Mouse (Mus musculus) olfactory bulb, adult 2 months (tissue): ENCODE results near the gene Sytl5. TPM values are rescaled to one million over a fixed set of nuclear protein-coding genes. Genes with fewer than 3 reads are reported as not detected.

ENCODE experiments used
- H3K27ac ChIP-seq: fragments of 200-500 bp; 2 replicates; pipeline ENCODE4 v1.5.1; 2012; ENCODE audit warnings: low read depth, low read length; ENCODE audit not compliant: insufficient read depth
- H3K4me1 ChIP-seq: fragments of 200-500 bp; 2 replicates; pipeline ENCODE4 v1.6.1; 2012; ENCODE audit warnings: low read length; ENCODE audit not compliant: control insufficient read depth, insufficient read depth
- H3K4me3 ChIP-seq: fragments of 200-500 bp; 2 replicates; pipeline ENCODE4 v1.5.1; 2012; ENCODE audit warnings: mild to moderate bottlenecking, low read depth, low read length, moderate library complexity; ENCODE audit not compliant: insufficient read depth
- CTCF ChIP-seq: fragments of 200-500 bp; IDR thresholded peaks from 2 replicates; pipeline ENCODE4 v1.5.1; 2012; ENCODE audit warnings: low read depth, mild to moderate bottlenecking, low read length, moderate library complexity; ENCODE audit not compliant: insufficient read depth
- POLR2A ChIP-seq: fragments of 200-500 bp; IDR thresholded peaks from 2 replicates; pipeline ENCODE4 v1.6.1; 2012; ENCODE audit warnings: mild to moderate bottlenecking, low read depth, low read length, moderate library complexity; ENCODE audit not compliant: insufficient read depth
- WGBS: fragments of 180-500 bp; shearing (Covaris S2); methylation state at CpG from one replicate; pipeline ENCODE4 v1.1.7; 2018; 5-methylcytosine and 5-hydroxymethylcytosine counted together
- polyA plus RNA-seq: library from polyadenylated mRNA; stranded (reverse); fragments of >200 nt; gene quantifications from 2 replicates; pipeline ENCODE4 v1.2.4, GENCODE M21; 2012; ENCODE audit warnings: low replicate concordance; ENCODE audit not compliant: missing spikeins, insufficient read depth, insufficient read length

The Sytl5 gene
- polyA plus RNA-seq = not detected in 2 replicates

DNA sequence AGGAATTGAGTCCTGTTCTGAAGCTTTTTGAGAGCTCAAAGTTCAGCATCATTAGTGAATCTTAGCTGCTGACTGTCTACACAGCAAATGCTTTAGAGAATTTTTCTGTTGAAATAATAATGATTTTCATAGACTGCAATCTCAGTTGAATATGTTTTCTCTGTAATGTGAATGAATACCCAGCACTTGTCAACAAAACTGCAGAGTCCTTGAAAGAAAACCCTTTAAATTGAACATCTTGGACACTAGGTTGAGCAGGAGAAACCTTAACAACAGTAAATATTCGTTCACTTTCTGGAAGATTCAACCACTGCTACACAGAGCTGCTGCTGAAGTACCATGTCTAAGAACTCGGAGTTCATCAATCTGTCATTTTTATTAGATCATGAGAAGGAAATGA lies at the start of gene Sytl5:
Sytl5 (plus strand) TSS at position 301 of the 400 bp plus-strand sequence.
- 82% methylated on average over 2 of the region's 2 CpGs for WGBS
- Histone ChIP-seq H3K4me3 (no peak within 1 kb of the TSS), H3K4me1 (no peaks in the 10 kb centered on the region), H3K27ac (no peak within 1 kb of the TSS)
- TF ChIP-seq CTCF (no peak), POLR2A (no peak)

DNA sequence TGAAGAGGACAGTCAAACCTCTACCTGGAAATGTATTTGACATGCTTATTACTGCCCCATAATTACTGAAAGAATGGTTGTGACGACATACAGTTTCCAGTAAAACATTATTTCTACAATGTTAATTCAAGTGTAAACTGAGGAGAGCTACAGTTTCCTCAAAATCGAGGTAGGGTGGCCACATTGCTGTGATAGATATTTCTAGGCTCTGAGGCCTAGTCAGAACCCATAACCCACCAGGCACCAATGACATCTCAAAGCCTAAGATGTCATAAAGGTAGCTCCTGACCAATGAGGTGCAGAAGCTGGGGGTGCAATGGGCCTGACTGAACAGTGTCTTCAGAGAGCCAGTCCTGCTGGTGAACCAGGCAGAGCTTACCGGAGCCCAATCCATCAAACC lies 38.8 kb upstream of the Sytl5 start, which contains the start of gene Hypm:
Hypm (plus strand) TSS at position 301 of the 400 bp plus-strand sequence.
- TF ChIP-seq CTCF (no peak), POLR2A (no peak)
- no peak within 1 kb of the TSS for H3K27ac ChIP-seq
- H3K4me1 ChIP-seq = no peaks in the 10 kb centered on the region
- no peak within 1 kb of the TSS for H3K4me3 ChIP-seq
- WGBS = 79% methylated on average over 3 of the region's 3 CpGs

DNA sequence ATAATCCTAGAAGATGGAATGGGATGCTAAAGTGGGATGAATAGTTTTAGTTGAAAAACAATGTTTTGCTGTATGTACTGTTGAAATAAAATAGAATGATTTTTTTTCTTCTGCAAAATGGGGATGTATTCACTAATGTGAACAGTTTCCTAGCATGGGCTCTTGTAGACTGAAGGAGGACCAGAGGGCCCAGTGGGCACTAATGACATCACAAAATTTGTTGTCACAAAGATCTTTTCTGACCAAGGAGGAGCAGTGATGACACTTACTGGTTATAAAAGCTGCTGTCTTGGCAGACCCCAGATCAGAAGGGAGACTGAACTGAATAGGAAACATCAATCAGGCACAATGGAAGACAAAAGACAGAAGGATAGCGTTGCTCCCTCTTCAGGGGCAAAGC lies 36.0 kb upstream of the Sytl5 start, which contains the start of gene H2al3:
H2al3 (plus strand) TSS at position 301 of the 400 bp plus-strand sequence.
- Histone ChIP-seq H3K27ac (no peak within 1 kb of the TSS), H3K4me1 (no peaks in the 10 kb centered on the region), H3K4me3 (no peak within 1 kb of the TSS)
- WGBS = 54% methylated on average over 1 of the region's 1 CpGs
- TF ChIP-seq CTCF (no peak), POLR2A (no peak)

DNA sequence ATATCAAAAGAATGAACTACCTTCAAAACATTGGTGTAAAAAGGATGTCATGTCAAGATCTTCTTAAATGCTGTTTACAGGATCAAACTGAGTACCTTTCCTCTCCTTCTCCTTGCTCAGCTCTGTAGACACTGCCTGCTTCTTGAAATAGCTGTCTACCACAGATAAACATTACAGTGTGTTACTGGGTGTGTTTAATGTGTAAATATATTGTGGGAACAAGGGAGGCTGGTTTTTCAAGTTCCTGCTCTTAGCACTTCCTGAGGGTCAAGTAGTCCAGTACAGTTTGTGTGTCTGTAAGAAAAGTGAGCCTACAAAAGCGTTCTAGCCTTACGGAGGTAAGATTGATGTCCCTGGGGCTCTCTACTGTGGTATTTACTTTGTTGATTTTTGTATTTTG lies 23.6 kb upstream of the Sytl5 start:
- no peaks in the 10 kb centered on the region for H3K4me1 ChIP-seq
- TF ChIP-seq POLR2A (no peak), CTCF (no peak)
- H3K27ac ChIP-seq = no peak overlapping the region
- no peak overlapping the region for H3K4me3 ChIP-seq
- whole genome bisulfite sequencing = 89% methylated on average over 2 of the region's 2 CpGs

DNA sequence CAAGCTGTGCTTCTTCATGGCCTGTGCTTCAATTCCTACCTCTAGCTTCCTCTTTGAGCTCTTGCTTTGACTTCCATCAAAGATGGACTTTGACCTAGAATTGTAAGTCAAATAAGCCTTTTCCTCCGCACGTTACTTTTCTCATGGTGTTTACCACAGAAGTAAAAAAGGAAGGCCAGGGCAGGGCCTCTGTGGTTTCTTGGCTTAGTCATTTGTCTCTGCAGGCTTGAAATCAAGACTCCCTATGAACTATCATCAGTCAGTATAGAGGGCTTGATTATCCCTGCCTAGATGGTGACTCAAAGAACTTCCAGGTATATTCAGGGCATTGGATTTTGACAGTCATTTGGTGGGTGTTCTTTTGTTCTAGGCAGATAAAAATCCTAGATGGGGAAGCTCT lies 9.9 kb upstream of the Sytl5 start:
- WGBS = 94% methylated on average over 2 of the region's 2 CpGs
- Histone ChIP-seq H3K27ac (no peak overlapping the region), H3K4me1 (no peaks in the 10 kb centered on the region), H3K4me3 (no peak overlapping the region)
- TF ChIP-seq CTCF (no peak), POLR2A (no peak)

DNA sequence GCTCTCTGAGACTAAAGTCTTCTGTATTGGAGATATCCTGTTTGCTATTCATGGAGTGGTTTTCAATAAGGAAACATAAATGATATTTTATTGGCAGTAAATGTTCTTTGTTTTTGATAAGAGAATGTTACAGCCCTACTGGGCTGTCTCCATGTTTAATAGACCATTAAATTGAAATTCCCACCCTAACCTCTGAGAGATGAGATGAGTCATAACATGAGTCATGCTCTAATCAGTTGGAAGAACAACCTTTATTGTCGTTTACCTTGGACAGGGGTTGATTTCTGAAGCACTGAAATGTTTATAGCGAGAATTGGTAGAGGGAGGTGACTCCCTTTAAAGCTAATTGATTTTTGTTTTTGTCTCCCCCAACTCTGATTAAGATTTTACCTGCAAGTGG lies 24.1 kb downstream of the Sytl5 start:
- H3K4me1 ChIP-seq = no peaks in the 10 kb centered on the region
- TF ChIP-seq POLR2A (no peak), CTCF (no peak)
- H3K4me3 ChIP-seq = no peak overlapping the region
- no peak overlapping the region for H3K27ac ChIP-seq
- 37% methylated on average over 2 of the region's 2 CpGs for WGBS

DNA sequence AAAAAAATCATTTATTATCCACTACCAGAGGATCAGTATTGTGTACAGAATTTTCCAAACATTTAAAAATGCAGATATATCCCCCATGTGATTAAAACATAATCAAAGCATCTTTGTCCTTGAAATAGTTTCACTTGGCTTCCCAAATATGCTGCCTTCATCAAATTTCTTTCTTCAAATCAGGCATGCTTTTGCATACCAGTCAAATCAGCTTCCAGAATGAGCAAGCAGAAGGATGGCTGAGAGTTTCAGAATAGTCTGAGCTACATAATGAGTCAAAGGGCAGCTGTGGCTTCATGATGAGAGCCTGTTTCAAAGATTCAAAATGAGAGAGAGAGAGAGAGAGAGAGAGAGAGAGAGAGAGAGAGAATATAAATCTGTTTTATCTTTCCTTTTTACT lies 48.4 kb downstream of the Sytl5 start:
- TF ChIP-seq POLR2A = no peak
- TF ChIP-seq CTCF = no peak
- Histone ChIP-seq H3K27ac (no peak overlapping the region), H3K4me1 (no peaks in the 10 kb centered on the region), H3K4me3 (no peak overlapping the region)

DNA sequence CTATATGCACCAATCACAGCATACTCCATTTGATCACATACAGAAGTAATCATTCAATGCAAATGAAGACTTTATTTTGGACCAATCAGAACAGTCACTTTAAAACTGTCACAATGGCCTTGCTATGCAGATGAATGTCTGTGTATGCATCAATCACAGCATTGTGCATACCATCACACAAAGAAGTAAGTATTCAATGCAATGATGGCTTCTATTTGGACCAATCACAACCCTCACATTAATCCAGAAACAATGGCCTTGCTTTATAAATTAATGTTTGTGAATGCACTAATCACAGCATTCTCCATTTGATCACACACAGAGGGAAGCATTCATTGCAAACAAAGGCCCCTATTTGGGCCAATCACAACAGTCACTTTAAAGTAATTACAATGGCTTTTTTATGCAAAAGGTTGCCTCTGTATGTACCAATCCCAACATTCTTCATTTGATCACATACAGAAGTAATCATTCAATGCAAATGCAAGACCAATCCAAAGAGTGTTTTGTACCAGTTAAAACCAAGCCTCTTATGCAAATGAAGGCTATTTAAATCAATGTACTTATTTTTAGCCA lies 98.8 kb downstream of the Sytl5 start:
- Histone ChIP-seq H3K4me3 (no peak overlapping the region), H3K27ac (no peak overlapping the region), H3K4me1 (no peaks in the 10 kb centered on the region)
- TF ChIP-seq POLR2A = no peak
- TF ChIP-seq CTCF = no peak

DNA sequence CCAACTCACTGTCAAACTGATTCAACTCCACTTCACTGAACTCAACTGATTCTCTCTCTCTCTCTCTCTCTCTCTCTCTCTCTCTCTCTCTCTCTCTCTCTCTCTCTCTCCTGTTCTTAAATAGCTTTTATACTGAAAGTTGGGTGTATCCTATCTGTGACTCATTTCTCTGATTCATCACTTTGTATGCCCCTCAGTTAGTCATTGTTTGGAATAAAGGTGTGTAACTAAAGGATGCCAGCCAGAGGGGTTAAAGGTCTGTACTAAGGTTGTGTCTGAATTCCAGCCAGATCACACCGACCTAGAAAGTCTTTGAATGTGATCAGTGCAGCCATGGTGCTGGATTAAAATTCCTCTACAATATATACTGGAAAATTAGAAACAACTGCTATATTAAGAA lies 115.3 kb downstream of the Sytl5 start:
- no peak overlapping the region for H3K27ac ChIP-seq
- no peaks in the 10 kb centered on the region for H3K4me1 ChIP-seq
- WGBS = 74% methylated on average over 1 of the region's 1 CpGs
- TF ChIP-seq POLR2A = no peak
- no peak for TF ChIP-seq CTCF
- no peak overlapping the region for H3K4me3 ChIP-seq
